Mouse (Mus musculus): ENCODE data around the gene Prmt3. TPM values are rescaled to one million over a fixed set of nuclear protein-coding genes. Genes with fewer than 3 reads are reported as not detected.

The Prmt3 gene
- total RNA-seq, 2 experiments from 2014 or later, result 51.5 to 73.0 TPM

GRCm38 (mm10) chr7:49794304-49794703, 16.2 kb downstream of the Prmt3 start:
- peak; percentile 61 for ATAC-seq (replicated peaks; ENCODE audit: poor library complexity)

- ATAC-seq (replicated peaks; ENCODE audit: poor library complexity), result no peak
These were observed 19.0 kb downstream of the Prmt3 start for GRCm38 (mm10) chr7:49797171-49797570.

GRCm38 (mm10) chr7:49803511-49803910, 25.4 kb downstream of the Prmt3 start:
- ATAC-seq (replicated peaks; ENCODE audit: poor library complexity), result no peak

GRCm38 (mm10) chr7:49804638-49805165, 26.6 kb downstream of the Prmt3 start:
- peak; percentile 21; the same call in 1 of the 2 replicates for ATAC-seq (replicated peaks; ENCODE audit: poor library complexity)

- peak; percentile 44 for ATAC-seq (replicated peaks; ENCODE audit: poor library complexity)
These were observed 27.5 kb downstream of the Prmt3 start for GRCm38 (mm10) chr7:49805618-49806017.

GRCm38 (mm10) chr7:49807093-49807682, 29.0 kb downstream of the Prmt3 start:
- peak; percentile 51; the same call in 1 of the 2 replicates for ATAC-seq (replicated peaks; ENCODE audit: poor library complexity)

GRCm38 (mm10) chr7:49807846-49808622, 29.9 kb downstream of the Prmt3 start:
- ATAC-seq (replicated peaks; ENCODE audit: poor library complexity), result no peak

GRCm38 (mm10) chr7:49809100-49809499, 31.0 kb downstream of the Prmt3 start:
- no peak for ATAC-seq (replicated peaks; ENCODE audit: poor library complexity)

- ATAC-seq (replicated peaks; ENCODE audit: poor library complexity), result no peak
These were observed 31.4 kb downstream of the Prmt3 start for GRCm38 (mm10) chr7:49809562-49809961.

- peak; percentile 60 for ATAC-seq (replicated peaks; ENCODE audit: poor library complexity)
These were observed 33.2 kb downstream of the Prmt3 start for GRCm38 (mm10) chr7:49811346-49811745.

- no peak for ATAC-seq (replicated peaks; ENCODE audit: poor library complexity)
These were observed 41.2 kb downstream of the Prmt3 start for GRCm38 (mm10) chr7:49819393-49819792.

GRCm38 (mm10) chr7:49821370-49821769, 43.2 kb downstream of the Prmt3 start:
- no peak for ATAC-seq (replicated peaks; ENCODE audit: poor library complexity)

- ATAC-seq (replicated peaks; ENCODE audit: poor library complexity), result no peak
These were observed 43.9 kb downstream of the Prmt3 start for GRCm38 (mm10) chr7:49822028-49822427.

GRCm38 (mm10) chr7:49823595-49823994, 45.4 kb downstream of the Prmt3 start:
- ATAC-seq (replicated peaks; ENCODE audit: poor library complexity), result no peak

- ATAC-seq (replicated peaks; ENCODE audit: poor library complexity), result peak; percentile 75
These were observed 45.9 kb downstream of the Prmt3 start for GRCm38 (mm10) chr7:49824043-49824442.

- no peak for ATAC-seq (replicated peaks; ENCODE audit: poor library complexity)
These were observed 46.4 kb downstream of the Prmt3 start for GRCm38 (mm10) chr7:49824581-49824980.

GRCm38 (mm10) chr7:49825492-49825891, 47.3 kb downstream of the Prmt3 start:
- ATAC-seq (replicated peaks; ENCODE audit: poor library complexity), result no peak

- ATAC-seq (replicated peaks; ENCODE audit: poor library complexity), result peak; percentile 52; the same call in 1 of the 2 replicates
These were observed 49.8 kb downstream of the Prmt3 start for GRCm38 (mm10) chr7:49827920-49828319.

GRCm38 (mm10) chr7:49842366-49843282, 64.5 kb downstream of the Prmt3 start:
- ATAC-seq (replicated peaks; ENCODE audit: poor library complexity), result peak; percentile 60

- peak; percentile 80 for ATAC-seq (replicated peaks; ENCODE audit: poor library complexity)
These were observed 65.3 kb downstream of the Prmt3 start for GRCm38 (mm10) chr7:49843304-49843933.
